Mouse (Mus musculus): ENCODE measurements around the gene Ldhc.

- TF ChIP-seq POLR2A (IDR thresholded peaks at IDR 0.05; ENCODE audit: insufficient read depth, low read depth, low read length) (no peak), CTCF (IDR thresholded peaks at IDR 0.05; ENCODE audit: insufficient read depth, low read depth, low read length) (no peak)
Observed at GRCm38 (mm10) chr7:46859031-46859430, 2.0 kb upstream of the Ldhc start.

Measured in olfactory bulb, adult 2 months (tissue).